Mouse (Mus musculus): ENCODE measurements at regions not wholly inside any gene's neighbourhood (a gene's known extent, or its start where the extent isn't known, plus 50 kb on each side); places are given as distances from the start of the nearest gene placed in this dataset.
A peak's percentile ranks its signal among the peaks of the same experiment; 100 is the strongest.

GRCm38 (mm10) chr12:16021202-16021821 lies 204.6 kb upstream of the Trib2 start:
- no peaks in the 10 kb centered on the region for H3K27me3 ChIP-seq (replicated peaks)
- 71% methylated on average over 1 of the region's 1 CpGs for WGBS
- H3K4me2 ChIP-seq: no peak overlapping the region
- H3K9me3 ChIP-seq (replicated peaks): no peaks in the 10 kb centered on the region
- no peak overlapping the region for H3K9ac ChIP-seq (replicated peaks)
- H3K4me3 ChIP-seq (replicated peaks): no peak overlapping the region
- no peak for ATAC-seq (ENCODE audit: low FRiP score)
- no peaks in the 10 kb centered on the region for H3K4me1 ChIP-seq
- no peaks in the 10 kb centered on the region for H3K36me3 ChIP-seq
- no peak overlapping the region for H3K27ac ChIP-seq (replicated peaks)

GRCm38 (mm10) chr12:16018237-16018636 lies 201.5 kb upstream of the Trib2 start:
- Histone ChIP-seq H3K4me3 (replicated peaks) (no peak overlapping the region), H3K4me2 (no peak overlapping the region), H3K9ac (replicated peaks) (no peak overlapping the region), H3K9me3 (replicated peaks) (no peaks in the 10 kb centered on the region), H3K4me1 (no peaks in the 10 kb centered on the region), H3K27me3 (replicated peaks) (no peaks in the 10 kb centered on the region), H3K36me3 (no peaks in the 10 kb centered on the region), H3K27ac (replicated peaks) (no peak overlapping the region)
- 94% methylated on average over 4 of the region's 4 CpGs for WGBS
- no peak for ATAC-seq (ENCODE audit: low FRiP score)

GRCm38 (mm10) chr12:16016621-16017020 lies 199.9 kb upstream of the Trib2 start:
- Histone ChIP-seq H3K36me3 (no peaks in the 10 kb centered on the region), H3K4me2 (no peak overlapping the region), H3K9me3 (replicated peaks) (no peaks in the 10 kb centered on the region), H3K9ac (replicated peaks) (no peak overlapping the region), H3K4me3 (replicated peaks) (no peak overlapping the region), H3K27me3 (replicated peaks) (no peaks in the 10 kb centered on the region), H3K4me1 (0 out of 2 replicates have a peak, but pooled peaks cover under 1% of the 10 kb centered on the region), H3K27ac (replicated peaks) (no peak overlapping the region)
- ATAC-seq (ENCODE audit: low FRiP score): no peak
- 100% methylated on average over 1 of the region's 1 CpGs for WGBS

- Histone ChIP-seq H3K27me3 (replicated peaks) (no peaks in the 10 kb centered on the region), H3K9me3 (replicated peaks) (no peaks in the 10 kb centered on the region), H3K36me3 (no peaks in the 10 kb centered on the region), H3K9ac (replicated peaks) (no peak overlapping the region), H3K27ac (replicated peaks) (no peak overlapping the region), H3K4me1 (0 out of 2 replicates have a peak, but pooled peaks cover 4% of the 10 kb centered on the region), H3K4me3 (replicated peaks) (no peak overlapping the region), H3K4me2 (no peak overlapping the region)
- ATAC-seq (ENCODE audit: low FRiP score): no peak
- WGBS: 92% methylated on average over 8 of the region's 8 CpGs
Measured at GRCm38 (mm10) chr12:16015596-16015995, 198.9 kb upstream of the Trib2 start.

- H3K36me3 ChIP-seq: no peaks in the 10 kb centered on the region
- H3K4me2 ChIP-seq: no peak overlapping the region
- H3K9me3 ChIP-seq (replicated peaks): no peaks in the 10 kb centered on the region
- 88% methylated on average over 1 of the region's 1 CpGs for WGBS
- H3K27ac ChIP-seq (replicated peaks): no peak overlapping the region
- ATAC-seq (ENCODE audit: low FRiP score): no peak
- 0 out of 2 replicates have a peak, but pooled peaks cover 4% of the 10 kb centered on the region for H3K4me1 ChIP-seq
- H3K27me3 ChIP-seq (replicated peaks): no peaks in the 10 kb centered on the region
- H3K9ac ChIP-seq (replicated peaks): no peak overlapping the region
- H3K4me3 ChIP-seq (replicated peaks): no peak overlapping the region
Measured at GRCm38 (mm10) chr12:16014679-16015078, 198.0 kb upstream of the Trib2 start.

- Histone ChIP-seq H3K9ac (replicated peaks) (no peak overlapping the region), H3K27me3 (replicated peaks) (no peaks in the 10 kb centered on the region), H3K36me3 (no peaks in the 10 kb centered on the region), H3K27ac (replicated peaks) (no peak overlapping the region), H3K4me1 (0 out of 2 replicates have a peak, but pooled peaks cover 7% of the 10 kb centered on the region), H3K4me2 (no peak overlapping the region), H3K4me3 (replicated peaks) (no peak overlapping the region), H3K9me3 (replicated peaks) (no peaks in the 10 kb centered on the region)
- no peak for ATAC-seq (ENCODE audit: low FRiP score)
- WGBS: 91% methylated on average over 6 of the region's 6 CpGs
Measured at GRCm38 (mm10) chr12:16013861-16014630, 197.3 kb upstream of the Trib2 start.

- Histone ChIP-seq H3K4me2 (no peak overlapping the region), H3K36me3 (no peaks in the 10 kb centered on the region), H3K4me1 (0 out of 2 replicates have a peak, but pooled peaks cover 9% of the 10 kb centered on the region), H3K9me3 (replicated peaks) (no peaks in the 10 kb centered on the region), H3K9ac (replicated peaks) (no peak overlapping the region), H3K27me3 (replicated peaks) (no peaks in the 10 kb centered on the region), H3K27ac (replicated peaks) (no peak overlapping the region), H3K4me3 (replicated peaks) (no peak overlapping the region)
- 77% methylated on average over 2 of the region's 2 CpGs for WGBS
- ATAC-seq (ENCODE audit: low FRiP score): no peak
Measured at GRCm38 (mm10) chr12:16013354-16013753, 196.6 kb upstream of the Trib2 start.

GRCm38 (mm10) chr12:16012081-16012480 lies 195.4 kb upstream of the Trib2 start:
- Histone ChIP-seq H3K4me1 (0 out of 2 replicates have a peak, but pooled peaks cover 9% of the 10 kb centered on the region), H3K4me2 (no peak overlapping the region), H3K4me3 (replicated peaks) (no peak overlapping the region), H3K27me3 (replicated peaks) (no peaks in the 10 kb centered on the region), H3K27ac (replicated peaks) (no peak overlapping the region), H3K36me3 (no peaks in the 10 kb centered on the region), H3K9ac (replicated peaks) (no peak overlapping the region), H3K9me3 (replicated peaks) (no peaks in the 10 kb centered on the region)
- ATAC-seq (ENCODE audit: low FRiP score): peak; percentile 31; the same call in 1 of the 2 replicates
- WGBS: 63% methylated on average over 4 of the region's 4 CpGs

- ATAC-seq (ENCODE audit: low FRiP score): no peak
- H3K9ac ChIP-seq (replicated peaks): no peak overlapping the region
- H3K27me3 ChIP-seq (replicated peaks): no peaks in the 10 kb centered on the region
- H3K9me3 ChIP-seq (replicated peaks): no peaks in the 10 kb centered on the region
- 67% methylated on average over 10 of the region's 10 CpGs for WGBS
- H3K36me3 ChIP-seq: no peaks in the 10 kb centered on the region
- H3K27ac ChIP-seq (replicated peaks): no peak overlapping the region
- 0 out of 2 replicates have a peak, but pooled peaks cover 9% of the 10 kb centered on the region for H3K4me1 ChIP-seq
- no peak overlapping the region for H3K4me2 ChIP-seq
- no peak overlapping the region for H3K4me3 ChIP-seq (replicated peaks)
Measured at GRCm38 (mm10) chr12:16009822-16010620, 193.3 kb upstream of the Trib2 start.

- WGBS: 65% methylated on average over 3 of the region's 3 CpGs
- ATAC-seq (ENCODE audit: low FRiP score): no peak
- H3K27me3 ChIP-seq (replicated peaks): no peaks in the 10 kb centered on the region
Measured at GRCm38 (mm10) chr12:16008763-16009515, 192.2 kb upstream of the Trib2 start.

GRCm38 (mm10) chr12:16008261-16008660 lies 191.5 kb upstream of the Trib2 start:
- no peak for ATAC-seq (ENCODE audit: low FRiP score)
- H3K4me2 ChIP-seq: no peak overlapping the region
- H3K4me1 ChIP-seq: 0 out of 2 replicates have a peak, but pooled peaks cover 9% of the 10 kb centered on the region
- H3K9ac ChIP-seq (replicated peaks): no peak overlapping the region
- 77% methylated on average over 4 of the region's 4 CpGs for WGBS
- no peak overlapping the region for H3K27ac ChIP-seq (replicated peaks)
- no peaks in the 10 kb centered on the region for H3K36me3 ChIP-seq
- H3K9me3 ChIP-seq (replicated peaks): no peaks in the 10 kb centered on the region
- no peak overlapping the region for H3K4me3 ChIP-seq (replicated peaks)
- no peaks in the 10 kb centered on the region for H3K27me3 ChIP-seq (replicated peaks)

More at GRCm38 (mm10) chr12:16008763-16009515, 192.2 kb upstream of the Trib2 start:
- no peaks in the 10 kb centered on the region for H3K36me3 ChIP-seq
- no peak overlapping the region for H3K4me2 ChIP-seq
- H3K9me3 ChIP-seq (replicated peaks): no peaks in the 10 kb centered on the region
- H3K9ac ChIP-seq (replicated peaks): no peak overlapping the region
- H3K4me1 ChIP-seq: 0 out of 2 replicates have a peak, but pooled peaks cover 9% of the 10 kb centered on the region
- no peak overlapping the region for H3K27ac ChIP-seq (replicated peaks)
- no peak overlapping the region for H3K4me3 ChIP-seq (replicated peaks)
